Mouse (Mus musculus): ENCODE results near the gene Car5b.

- TF ChIP-seq CTCF (IDR thresholded peaks at IDR 0.05; ENCODE audit: extremely low read depth, insufficient read depth, insufficient read length, insufficient replicate concordance): no peak
- TF ChIP-seq POLR2A (IDR thresholded peaks at IDR 0.05; ENCODE audit: low read depth, low read length): no peak
Measured at GRCm38 (mm10) chrX:163938587-163938986, 89.2 kb downstream of the Car5b start.
